Mouse (Mus musculus) brain, embryonic 14.5 days (tissue): Measurements from ENCODE around the gene Cryzl1. TPM values are rescaled to one million over a fixed set of nuclear protein-coding genes. Genes with fewer than 3 reads are reported as not detected.

Source experiments
- DNase-seq: peaks from one replicate; pipeline ENCODE4 v3.0.0-alpha.2; 2011; ENCODE audit warnings: low read depth
- CTCF ChIP-seq: fragments of 200-500 bp; IDR thresholded peaks from 2 replicates; pipeline ENCODE4 v1.5.1; 2012; ENCODE audit warnings: inconsistent platforms, mild to moderate bottlenecking, moderate library complexity, borderline replicate concordance; ENCODE audit not compliant: insufficient read depth, insufficient read length; ENCODE audit errors: extremely low read depth
- POLR2A ChIP-seq: fragments of 200-500 bp; IDR thresholded peaks from 2 replicates; pipeline ENCODE4 v1.6.1; 2012; ENCODE audit warnings: mild to moderate bottlenecking, inconsistent platforms, borderline replicate concordance; ENCODE audit not compliant: poor library complexity, insufficient read depth, insufficient read length, severe bottlenecking; ENCODE audit errors: extremely low read depth
- polyA plus RNA-seq: library from polyadenylated mRNA; depleted of rRNA; stranded (reverse); fragments of >200 nt; gene quantifications from 2 replicates; pipeline ENCODE4 v1.2.3, GENCODE M21; 2012

Cryzl1 gene
- polyA plus RNA-seq, 1 experiment = 72.1 TPM

GRCm38 (mm10) chr16:91738505-91738904 is 9.7 kb upstream of the Cryzl1 start:
- no peak for DNase-seq
- TF ChIP-seq CTCF = no peak
- TF ChIP-seq POLR2A = no peak

GRCm38 (mm10) chr16:91736046-91736816 is 7.5 kb upstream of the Cryzl1 start:
- no peak for TF ChIP-seq POLR2A
- no peak for TF ChIP-seq CTCF
- DNase-seq = no peak

DNA sequence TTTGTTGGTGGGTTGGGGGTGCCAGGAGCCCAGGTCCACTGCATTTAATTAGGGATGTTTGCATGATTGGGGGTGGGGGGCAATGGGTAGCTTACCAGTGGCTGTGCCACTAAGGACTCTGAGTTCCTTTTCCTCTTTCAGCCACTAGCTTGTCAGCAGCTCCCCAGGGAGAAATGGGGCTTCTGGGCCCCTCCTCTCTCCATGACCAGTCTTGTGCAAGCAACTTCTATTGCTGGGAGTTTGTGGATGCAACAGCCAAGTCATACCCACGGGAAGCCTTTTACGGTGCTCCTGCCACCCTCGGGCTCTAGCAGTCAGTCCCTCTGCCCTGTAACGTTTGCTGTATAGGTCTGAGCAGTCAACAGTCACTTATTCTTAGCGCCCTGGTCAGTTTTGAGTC is 6.0 kb upstream of the Cryzl1 start:
- TF ChIP-seq POLR2A = no peak
- no peak for TF ChIP-seq CTCF
- DNase-seq = no peak

- no peak for DNase-seq
- no peak for TF ChIP-seq POLR2A
- no peak for TF ChIP-seq CTCF
Observed at GRCm38 (mm10) chr16:91732816-91733215, 4.0 kb upstream of the Cryzl1 start.

- TF ChIP-seq CTCF = no peak
- TF ChIP-seq POLR2A = no peak
- DNase-seq = peak; percentile 38
Observed at GRCm38 (mm10) chr16:91730446-91730845, 1.7 kb upstream of the Cryzl1 start.

- DNase-seq = peak; percentile 66
- no peak for TF ChIP-seq POLR2A
- TF ChIP-seq CTCF = no peak
Observed at GRCm38 (mm10) chr16:91729821-91730441, 1.2 kb upstream of the Cryzl1 start.

DNA sequence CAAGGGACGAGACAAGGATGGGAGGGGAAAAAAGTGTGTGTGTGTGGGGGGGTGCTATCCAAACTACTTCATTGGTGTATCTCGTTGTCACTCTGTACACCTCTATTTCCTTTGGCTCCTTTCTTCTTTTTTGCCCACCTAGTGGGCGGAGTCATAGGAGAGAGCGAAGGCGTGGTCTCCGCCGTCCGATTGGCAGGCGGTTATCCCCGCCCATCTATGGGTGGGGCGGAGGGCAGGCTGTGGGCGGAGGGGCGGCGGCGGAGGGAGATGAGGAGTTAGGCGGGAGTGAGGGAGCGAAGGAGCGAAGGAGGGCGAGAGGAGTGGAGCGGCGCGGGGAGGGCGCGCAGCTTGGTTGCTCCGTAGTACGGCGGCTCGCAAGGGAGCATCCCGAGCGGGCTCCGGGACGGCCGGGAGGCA is 299 bp upstream of the Cryzl1 start, which contains the start of gene Itsn1:
Gene Itsn1 (plus strand): TSS at position 216 of the 417 bp plus-strand sequence.
- no peak for TF ChIP-seq CTCF
- TF ChIP-seq POLR2A = peak; percentile 96
- peak; percentile 100 for DNase-seq

DNA sequence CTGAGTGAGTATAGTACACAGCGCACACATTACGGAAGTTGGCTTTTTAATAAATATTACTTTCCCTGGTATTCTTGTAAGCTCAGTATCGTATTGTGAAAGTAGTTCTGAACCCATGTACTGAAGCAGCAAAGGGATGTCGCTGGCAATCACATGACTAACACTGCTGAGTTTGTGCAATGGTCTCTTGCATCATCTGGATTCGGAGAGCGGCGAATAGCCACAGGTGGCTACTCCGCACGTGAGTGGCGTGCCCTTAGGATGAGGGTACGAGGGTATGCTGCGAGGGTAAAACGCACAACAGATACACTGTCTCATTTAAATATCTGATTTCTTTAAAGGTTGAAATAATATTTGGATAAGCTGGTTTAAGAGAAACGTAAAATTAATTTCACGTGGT is 1.3 kb downstream of the Cryzl1 start:
- TF ChIP-seq POLR2A (no peak), CTCF (no peak)
- DNase-seq = no peak

DNA sequence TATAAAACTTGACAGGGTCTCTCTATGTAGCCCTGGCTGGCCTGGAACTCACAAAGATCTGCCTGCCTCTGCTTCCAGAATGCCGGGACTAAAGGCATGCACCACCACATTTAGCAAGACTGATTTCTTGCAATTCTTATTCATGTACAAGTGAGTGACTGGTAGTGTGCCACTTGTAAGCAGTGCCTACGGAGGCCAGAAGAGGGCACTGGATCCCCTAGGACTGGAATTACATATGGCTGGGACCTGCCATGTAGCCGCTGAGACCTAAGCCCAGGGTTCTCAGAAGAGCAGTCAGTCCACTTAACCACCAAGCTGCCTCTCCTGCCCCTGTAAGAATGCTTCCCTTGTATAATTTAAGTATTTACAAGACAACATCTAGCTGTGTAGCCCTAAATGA is 4.5 kb downstream of the Cryzl1 start:
- no peak for TF ChIP-seq POLR2A
- peak; percentile 62; the same call in 1 of the 2 replicates for TF ChIP-seq CTCF
- peak; percentile 66 for DNase-seq

DNA sequence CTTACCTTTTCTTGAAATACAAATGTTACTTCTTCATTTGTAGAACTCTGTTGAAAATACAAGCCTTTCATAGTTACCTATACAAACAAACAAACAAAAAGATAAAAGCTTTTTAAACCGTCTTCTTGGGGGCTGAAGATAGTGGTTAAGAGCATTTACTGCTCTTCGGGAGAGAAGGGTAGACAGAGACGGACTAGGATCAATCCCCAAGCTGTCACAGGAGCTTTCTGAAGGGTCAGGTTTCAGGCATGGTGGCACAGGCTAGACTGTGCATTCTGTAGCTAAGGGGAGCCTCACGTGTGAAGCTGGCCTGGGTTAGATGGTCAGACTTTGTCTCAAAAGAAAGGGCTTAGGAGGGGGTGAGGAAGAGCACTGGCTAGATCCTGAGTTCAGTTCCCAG is 11.4 kb downstream of the Cryzl1 start:
- DNase-seq = no peak
- TF ChIP-seq CTCF (no peak), POLR2A (no peak)

GRCm38 (mm10) chr16:91716927-91717349 is 11.8 kb downstream of the Cryzl1 start:
- no peak for TF ChIP-seq POLR2A
- TF ChIP-seq CTCF = no peak
- DNase-seq = peak; percentile 15

DNA sequence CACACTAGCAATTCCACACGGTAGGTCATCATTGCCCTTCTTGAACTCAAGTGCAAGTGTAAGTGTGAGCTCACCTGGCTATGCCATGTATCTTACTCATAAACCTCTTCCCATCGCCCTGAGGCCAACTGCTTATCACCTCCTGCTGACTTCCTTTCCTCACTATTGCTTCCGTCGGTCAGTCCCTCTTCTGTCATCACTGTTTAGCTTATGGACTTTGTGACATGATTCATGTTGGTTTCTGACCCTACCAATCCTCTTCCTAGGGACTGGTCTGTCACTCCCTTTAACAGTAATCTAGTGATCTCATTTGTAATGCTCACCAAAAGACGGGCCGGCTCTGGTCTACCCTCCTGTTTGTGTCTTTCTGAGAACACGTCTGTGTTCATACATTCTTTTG is 18.5 kb downstream of the Cryzl1 start:
- TF ChIP-seq CTCF (no peak), POLR2A (no peak)
- no peak for DNase-seq

DNA sequence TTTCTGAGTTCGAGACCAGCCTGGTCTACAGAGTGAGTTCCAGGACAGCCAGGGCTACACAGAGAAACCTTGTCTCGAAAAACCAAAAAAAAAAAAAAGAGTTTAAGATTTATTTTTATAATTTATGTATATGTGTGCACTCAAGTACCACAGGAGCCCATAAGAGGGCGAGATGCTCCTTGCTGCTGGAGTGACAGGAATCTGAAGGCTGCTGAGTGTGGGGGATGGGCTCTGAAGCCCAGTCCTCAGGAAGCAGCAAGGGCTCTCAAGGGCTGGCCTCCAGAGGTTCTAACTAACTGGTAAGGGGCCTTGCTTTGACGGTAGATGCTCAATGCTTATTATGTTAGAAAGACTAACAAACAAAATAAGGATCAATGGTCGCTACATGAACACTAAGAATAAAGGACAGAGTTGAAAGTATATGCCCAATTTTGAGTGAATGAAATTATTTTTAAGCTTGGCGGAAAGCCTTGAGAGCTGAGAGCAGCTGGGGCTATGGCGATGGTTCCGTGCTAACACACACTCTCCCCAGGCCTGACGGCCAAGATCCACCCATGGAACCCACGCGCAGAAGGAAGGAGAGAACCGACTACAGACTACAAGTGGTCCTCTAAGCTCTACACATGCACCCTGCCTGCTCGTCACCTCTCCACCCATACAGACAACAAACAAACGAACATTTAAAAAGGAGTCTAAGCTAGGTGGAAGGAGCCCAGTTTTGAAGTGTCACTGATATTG is 24.0 kb downstream of the Cryzl1 start:
- DNase-seq = peak; percentile 43
- TF ChIP-seq CTCF (peak; percentile 26; the same call in 1 of the 2 replicates), POLR2A (no peak)

- DNase-seq = no peak
- TF ChIP-seq CTCF (no peak), POLR2A (no peak)
Observed at GRCm38 (mm10) chr16:91702771-91703188, 26.0 kb downstream of the Cryzl1 start.

- TF ChIP-seq CTCF (no peak), POLR2A (no peak)
- DNase-seq = no peak
Observed at GRCm38 (mm10) chr16:91701908-91702307, 26.9 kb downstream of the Cryzl1 start.
